Mouse (Mus musculus): ENCODE results near the gene Lrrc15. TPM values are rescaled to one million over a fixed set of nuclear protein-coding genes. Genes with fewer than 3 reads are reported as not detected.

The Lrrc15 gene
- total and polyA plus RNA-seq, 3 experiments: 0.06 to 0.08 (median 0.07) TPM

DNA sequence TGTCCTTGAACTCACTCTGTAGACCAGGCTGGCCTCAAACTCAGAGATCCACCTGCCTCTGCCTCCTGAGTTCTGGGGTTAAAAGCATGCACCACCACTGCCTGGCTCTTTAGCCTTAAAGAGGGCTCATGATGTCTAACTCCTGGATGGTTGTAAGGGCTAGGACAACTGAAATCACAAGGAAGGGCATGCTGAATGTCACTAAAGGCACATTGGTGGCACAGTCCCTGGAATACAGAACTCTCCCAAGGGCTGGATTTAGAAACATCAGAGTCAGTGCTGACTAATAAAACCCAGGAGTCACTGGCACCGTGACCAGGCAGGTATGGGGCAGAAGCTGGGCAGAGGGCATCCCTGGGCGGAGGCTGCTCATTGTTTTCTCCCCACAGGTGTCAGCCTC lies 20.4 kb upstream of the Lrrc15 start:
- no peak for DNase-seq
- Histone ChIP-seq H3K4me1 (ENCODE audit: control insufficient read depth, insufficient read depth, low read length) (no peaks in the 10 kb centered on the region), H3K27ac (no peak overlapping the region), H3K27me3 (ENCODE audit: control insufficient read depth, insufficient read depth, low read length) (peaks cover 2% of the 10 kb centered on the region; the same call in 1 of the 2 replicates), H3K36me3 (ENCODE audit: control insufficient read depth, insufficient read depth, low read length) (no peaks in the 10 kb centered on the region), H3K79me2 (replicated peaks; ENCODE audit: control insufficient read depth, insufficient read depth, low read length) (no peaks in the 10 kb centered on the region), H3K9ac (ENCODE audit: low read depth, low read length) (no peak overlapping the region), H3K4me3 (no peak overlapping the region)
- 79% methylated on average over 2 of the region's 2 CpGs for WGBS
- intact Hi-C loops (cut with DNase I): no loop called here
- TF ChIP-seq POLR2A (IDR thresholded peaks at IDR 0.05; ENCODE audit: insufficient read depth, low read depth, low read length) (no peak), EP300 (IDR thresholded peaks at IDR 0.05; ENCODE audit: insufficient read depth, low read depth, low read length) (no peak), CTCF (IDR thresholded peaks at IDR 0.05) (no peak)

DNA sequence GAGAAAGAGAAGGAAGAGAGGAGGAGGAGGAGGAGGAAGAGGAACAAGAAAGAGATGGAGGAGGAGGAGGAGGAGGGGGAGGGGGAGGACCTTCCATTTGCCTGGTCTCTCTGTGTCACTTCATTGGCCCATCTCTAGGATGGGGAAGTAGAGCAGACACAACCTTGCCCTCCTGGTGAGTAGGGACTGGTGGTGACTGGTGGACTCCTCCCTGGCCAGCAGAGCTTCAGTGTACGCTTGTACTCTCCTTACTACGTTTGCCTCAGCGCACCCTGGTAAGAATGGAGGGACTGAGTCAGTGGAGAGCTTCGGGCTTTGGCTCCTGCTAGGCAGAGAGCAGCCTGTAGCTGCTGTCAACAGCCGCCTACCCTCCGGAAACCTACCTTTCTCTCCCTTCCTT lies 19.6 kb upstream of the Lrrc15 start:
- no peaks in the 10 kb centered on the region for H3K36me3 ChIP-seq (ENCODE audit: control insufficient read depth, insufficient read depth, low read length)
- no peak overlapping the region for H3K27ac ChIP-seq
- intact Hi-C loops (cut with DNase I): no loop called here
- DNase-seq: no peak
- TF ChIP-seq POLR2A (IDR thresholded peaks at IDR 0.05; ENCODE audit: insufficient read depth, low read depth, low read length): no peak
- no peak for TF ChIP-seq CTCF (IDR thresholded peaks at IDR 0.05)
- TF ChIP-seq EP300 (IDR thresholded peaks at IDR 0.05; ENCODE audit: insufficient read depth, low read depth, low read length): no peak
- no peaks in the 10 kb centered on the region for H3K4me1 ChIP-seq (ENCODE audit: control insufficient read depth, insufficient read depth, low read length)
- H3K9ac ChIP-seq (ENCODE audit: low read depth, low read length): no peak overlapping the region
- no peaks in the 10 kb centered on the region for H3K27me3 ChIP-seq (ENCODE audit: control insufficient read depth, insufficient read depth, low read length)
- no peaks in the 10 kb centered on the region for H3K79me2 ChIP-seq (replicated peaks; ENCODE audit: control insufficient read depth, insufficient read depth, low read length)
- 84% methylated on average over 6 of the region's 6 CpGs for WGBS
- H3K4me3 ChIP-seq: no peak overlapping the region

DNA sequence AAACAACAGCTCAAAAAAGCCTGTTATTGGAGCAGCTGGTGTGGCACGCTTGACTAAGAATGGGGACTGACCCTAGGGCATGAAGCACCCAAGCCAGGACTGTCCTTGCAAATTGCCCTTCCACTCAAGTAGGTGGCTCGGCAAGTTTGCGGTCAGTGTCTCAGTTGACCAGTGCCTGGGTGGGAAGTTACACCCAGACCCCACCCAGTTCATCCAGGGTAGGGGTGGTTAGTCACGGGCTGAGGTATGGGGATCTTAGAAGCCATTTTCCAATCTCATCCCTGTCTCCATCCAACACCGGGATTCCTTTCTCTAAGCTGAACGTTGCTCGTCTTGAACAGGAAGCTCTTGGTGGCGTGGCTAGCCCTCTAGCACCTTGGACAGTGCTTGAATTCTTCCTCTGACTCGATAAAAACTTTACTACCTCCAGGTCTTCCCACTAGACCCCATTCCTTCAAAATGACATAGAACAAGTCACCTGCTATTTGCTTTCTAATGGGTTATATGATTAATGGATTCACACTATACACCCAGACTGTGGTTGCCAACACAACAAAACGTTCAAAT lies 16.7 kb upstream of the Lrrc15 start:
- H3K27me3 ChIP-seq (ENCODE audit: control insufficient read depth, insufficient read depth, low read length): no peaks in the 10 kb centered on the region
- H3K79me2 ChIP-seq (replicated peaks; ENCODE audit: control insufficient read depth, insufficient read depth, low read length): no peaks in the 10 kb centered on the region
- no peaks in the 10 kb centered on the region for H3K36me3 ChIP-seq (ENCODE audit: control insufficient read depth, insufficient read depth, low read length)
- intact Hi-C loops (cut with DNase I): no loop called here
- DNase-seq: no peak
- WGBS: 49% methylated on average over 10 of the region's 10 CpGs
- H3K9ac ChIP-seq (ENCODE audit: low read depth, low read length): no peak overlapping the region
- H3K27ac ChIP-seq: no peak overlapping the region
- no peak overlapping the region for H3K4me3 ChIP-seq
- H3K4me1 ChIP-seq (ENCODE audit: control insufficient read depth, insufficient read depth, low read length): no peaks in the 10 kb centered on the region
- TF ChIP-seq EP300 (IDR thresholded peaks at IDR 0.05; ENCODE audit: insufficient read depth, low read depth, low read length) (no peak), CTCF (IDR thresholded peaks at IDR 0.05) (no peak), POLR2A (IDR thresholded peaks at IDR 0.05; ENCODE audit: insufficient read depth, low read depth, low read length) (no peak)

DNA sequence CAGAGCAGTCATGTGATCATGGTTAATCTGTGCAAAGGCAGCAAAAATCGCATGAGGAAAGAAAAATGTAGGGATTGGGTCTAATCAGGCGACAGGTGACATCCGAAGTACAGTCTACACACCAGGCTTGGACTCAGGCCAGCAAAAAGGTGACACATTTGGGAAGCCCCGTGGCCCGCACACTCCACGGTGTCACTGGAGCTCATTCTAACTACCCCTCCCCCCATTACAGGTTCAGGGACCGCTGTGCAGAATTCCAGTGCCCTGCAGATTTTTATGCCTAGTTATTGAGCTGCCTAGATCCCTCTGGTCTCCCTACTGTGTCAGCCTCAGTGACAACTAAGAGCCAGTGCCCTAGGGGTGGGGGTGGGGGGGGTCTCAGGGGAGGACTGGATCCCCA lies 14.4 kb upstream of the Lrrc15 start:
- TF ChIP-seq POLR2A (IDR thresholded peaks at IDR 0.05; ENCODE audit: insufficient read depth, low read depth, low read length): no peak
- no peak for TF ChIP-seq EP300 (IDR thresholded peaks at IDR 0.05; ENCODE audit: insufficient read depth, low read depth, low read length)
- TF ChIP-seq CTCF (IDR thresholded peaks at IDR 0.05): no peak
- DNase-seq: no peak
- H3K9ac ChIP-seq (ENCODE audit: low read depth, low read length): no peak overlapping the region
- WGBS: 78% methylated on average over 7 of the region's 7 CpGs
- no peaks in the 10 kb centered on the region for H3K36me3 ChIP-seq (ENCODE audit: control insufficient read depth, insufficient read depth, low read length)
- no peaks in the 10 kb centered on the region for H3K4me1 ChIP-seq (ENCODE audit: control insufficient read depth, insufficient read depth, low read length)
- H3K27ac ChIP-seq: no peak overlapping the region
- H3K27me3 ChIP-seq (ENCODE audit: control insufficient read depth, insufficient read depth, low read length): no peaks in the 10 kb centered on the region
- intact Hi-C loops (cut with DNase I): no loop called here
- H3K4me3 ChIP-seq: no peak overlapping the region
- H3K79me2 ChIP-seq (replicated peaks; ENCODE audit: control insufficient read depth, insufficient read depth, low read length): no peaks in the 10 kb centered on the region

DNA sequence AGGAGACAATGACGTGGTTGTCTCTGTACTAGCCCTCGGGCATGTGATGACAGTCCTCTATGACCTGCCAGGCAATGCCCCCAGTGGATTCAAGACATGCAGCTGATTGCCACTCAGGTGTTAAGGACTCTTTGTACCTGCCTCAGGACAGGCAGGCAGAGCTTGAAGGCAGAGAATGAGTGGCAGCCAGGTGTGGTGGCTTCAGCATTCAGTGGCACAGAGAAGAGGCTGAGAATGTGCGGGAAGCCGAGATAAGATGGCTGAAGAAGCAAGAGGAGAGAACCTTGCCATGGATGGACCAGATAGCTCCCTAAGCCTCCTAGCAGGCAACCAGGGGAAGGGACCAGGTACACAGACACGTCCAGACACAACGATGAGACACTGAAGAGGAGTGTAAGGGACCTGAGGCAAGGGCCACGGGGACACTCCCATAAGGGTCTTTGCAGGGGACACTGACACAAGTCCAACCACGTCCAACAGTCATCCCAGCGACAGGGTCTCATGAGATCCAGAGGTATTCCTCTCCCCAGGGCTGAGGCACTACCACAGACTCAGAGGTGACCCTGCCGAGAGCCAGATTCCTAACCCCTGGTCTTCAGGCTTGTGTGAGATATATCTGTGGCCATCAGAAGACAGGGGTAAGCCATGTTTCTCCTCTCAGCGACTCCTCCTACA lies 13.7 kb upstream of the Lrrc15 start:
- no peaks in the 10 kb centered on the region for H3K27me3 ChIP-seq (ENCODE audit: control insufficient read depth, insufficient read depth, low read length)
- H3K9ac ChIP-seq (ENCODE audit: low read depth, low read length): no peak overlapping the region
- H3K36me3 ChIP-seq (ENCODE audit: control insufficient read depth, insufficient read depth, low read length): no peaks in the 10 kb centered on the region
- H3K27ac ChIP-seq: no peak overlapping the region
- TF ChIP-seq POLR2A (IDR thresholded peaks at IDR 0.05; ENCODE audit: insufficient read depth, low read depth, low read length) (no peak), EP300 (IDR thresholded peaks at IDR 0.05; ENCODE audit: insufficient read depth, low read depth, low read length) (no peak), CTCF (IDR thresholded peaks at IDR 0.05) (no peak)
- WGBS: 79% methylated on average over 11 of the region's 11 CpGs
- no peaks in the 10 kb centered on the region for H3K79me2 ChIP-seq (replicated peaks; ENCODE audit: control insufficient read depth, insufficient read depth, low read length)
- no peaks in the 10 kb centered on the region for H3K4me1 ChIP-seq (ENCODE audit: control insufficient read depth, insufficient read depth, low read length)
- no peak for DNase-seq
- no peak overlapping the region for H3K4me3 ChIP-seq
- intact Hi-C loops (cut with DNase I): no loop called here

DNA sequence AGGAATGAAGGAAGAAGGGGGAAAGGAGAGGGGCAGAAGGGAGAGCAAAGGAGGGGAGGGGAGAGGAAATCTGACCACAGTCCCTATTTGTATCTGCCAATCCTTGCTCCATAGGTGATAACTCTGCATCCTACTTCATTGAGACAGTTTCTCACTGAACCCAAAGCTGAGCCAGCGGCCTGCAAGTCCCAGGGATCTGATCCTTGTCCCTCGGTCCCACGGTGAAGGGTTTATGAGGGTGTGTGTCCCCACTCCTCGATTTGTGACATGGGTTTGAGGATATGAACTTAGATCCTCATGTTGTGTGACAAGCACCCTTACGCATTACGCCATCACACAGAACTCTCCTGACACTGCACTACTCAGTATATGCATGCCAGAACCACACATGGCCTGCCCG lies 12.1 kb upstream of the Lrrc15 start:
- no peak for TF ChIP-seq CTCF (IDR thresholded peaks at IDR 0.05)
- TF ChIP-seq EP300 (IDR thresholded peaks at IDR 0.05; ENCODE audit: insufficient read depth, low read depth, low read length): no peak
- TF ChIP-seq POLR2A (IDR thresholded peaks at IDR 0.05; ENCODE audit: insufficient read depth, low read depth, low read length): no peak

More for the DNA sequence above, 12.1 kb upstream of the Lrrc15 start:
- Histone ChIP-seq H3K9ac (ENCODE audit: low read depth, low read length) (no peak overlapping the region), H3K27ac (no peak overlapping the region), H3K27me3 (ENCODE audit: control insufficient read depth, insufficient read depth, low read length) (no peaks in the 10 kb centered on the region), H3K79me2 (replicated peaks; ENCODE audit: control insufficient read depth, insufficient read depth, low read length) (no peaks in the 10 kb centered on the region), H3K4me1 (ENCODE audit: control insufficient read depth, insufficient read depth, low read length) (no peaks in the 10 kb centered on the region), H3K4me3 (no peak overlapping the region), H3K36me3 (ENCODE audit: control insufficient read depth, insufficient read depth, low read length) (no peaks in the 10 kb centered on the region)
- no peak for DNase-seq
- intact Hi-C loops (cut with DNase I): no loop called here
- 87% methylated on average over 7 of the region's 7 CpGs for WGBS
